Mouse (Mus musculus): Measurements from ENCODE around the gene Olfr1392. TPM values are rescaled to one million over a fixed set of nuclear protein-coding genes. Genes with fewer than 3 reads are reported as not detected.
A peak's percentile ranks its signal among the peaks of the same experiment; 100 is the strongest.

Gene Olfr1392
- total RNA-seq, 2 experiments from 2014 or later = not detected

DNA sequence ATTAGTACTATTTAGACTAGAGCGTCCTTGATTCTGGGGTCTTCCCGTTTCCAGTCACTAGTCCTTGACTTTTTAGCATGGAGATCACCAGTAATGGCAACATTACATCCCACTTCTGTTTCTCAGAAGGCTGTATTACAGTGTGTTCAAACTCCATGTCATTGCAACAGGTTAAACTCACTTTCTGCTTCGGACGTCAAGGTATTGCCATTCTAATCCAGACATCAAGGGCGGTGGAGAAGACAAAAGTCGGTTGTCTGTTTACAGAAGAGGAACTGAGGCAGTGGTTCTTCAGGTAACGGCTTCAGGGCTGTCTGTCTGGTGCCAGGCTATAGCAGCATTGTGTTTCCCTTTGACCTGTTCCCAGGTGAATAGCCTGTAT is 33.7 kb upstream of the Olfr1392 start:
- no peak for DNase-seq (ENCODE audit: low spot score)

GRCm38 (mm10) chr11:49252048-49252447 is 33.0 kb upstream of the Olfr1392 start:
- no peak for DNase-seq (ENCODE audit: low spot score)

DNA sequence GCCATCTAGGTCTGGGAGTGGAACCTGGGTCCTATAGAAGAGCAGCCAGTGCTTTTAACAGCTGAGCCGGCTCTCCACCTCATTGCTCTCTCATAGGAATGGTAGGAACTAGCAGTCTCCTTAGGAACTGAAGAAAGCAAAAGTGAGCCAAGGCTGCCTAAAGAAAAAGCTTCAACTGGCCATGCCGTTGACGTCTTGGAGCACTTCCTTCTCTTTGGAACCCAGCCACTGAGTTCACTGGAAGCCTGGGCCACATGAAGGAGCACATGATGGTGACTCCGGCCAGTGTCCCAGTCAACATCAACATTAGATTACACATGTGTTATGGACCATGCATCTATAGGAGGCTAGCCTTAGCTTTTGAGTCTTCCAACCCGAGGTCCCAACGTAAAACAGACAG is 32.0 kb upstream of the Olfr1392 start:
- no peak for DNase-seq (ENCODE audit: low spot score)

DNA sequence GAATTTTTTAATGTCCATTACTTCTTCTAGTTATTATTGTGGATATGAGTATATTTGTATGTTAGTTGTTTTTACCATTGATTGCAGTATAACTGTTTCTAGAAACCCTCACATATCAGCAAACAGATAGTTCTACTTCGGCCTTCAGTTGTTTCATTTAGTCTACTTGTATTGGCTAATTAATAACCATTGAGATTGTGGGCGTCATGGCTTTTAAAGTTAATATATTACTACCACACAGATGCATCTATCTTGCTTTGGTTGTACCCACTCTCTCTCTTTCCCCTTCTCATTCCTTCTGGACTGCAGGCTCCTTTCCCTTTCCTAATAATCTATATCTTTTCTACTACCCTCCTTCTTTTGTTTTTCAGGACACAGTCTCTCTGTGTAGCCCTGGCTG is 25.8 kb upstream of the Olfr1392 start:
- DNase-seq (ENCODE audit: low spot score) = no peak

- no peak for DNase-seq (ENCODE audit: low spot score)
Observed at GRCm38 (mm10) chr11:49259829-49260228, 25.3 kb upstream of the Olfr1392 start.

DNA sequence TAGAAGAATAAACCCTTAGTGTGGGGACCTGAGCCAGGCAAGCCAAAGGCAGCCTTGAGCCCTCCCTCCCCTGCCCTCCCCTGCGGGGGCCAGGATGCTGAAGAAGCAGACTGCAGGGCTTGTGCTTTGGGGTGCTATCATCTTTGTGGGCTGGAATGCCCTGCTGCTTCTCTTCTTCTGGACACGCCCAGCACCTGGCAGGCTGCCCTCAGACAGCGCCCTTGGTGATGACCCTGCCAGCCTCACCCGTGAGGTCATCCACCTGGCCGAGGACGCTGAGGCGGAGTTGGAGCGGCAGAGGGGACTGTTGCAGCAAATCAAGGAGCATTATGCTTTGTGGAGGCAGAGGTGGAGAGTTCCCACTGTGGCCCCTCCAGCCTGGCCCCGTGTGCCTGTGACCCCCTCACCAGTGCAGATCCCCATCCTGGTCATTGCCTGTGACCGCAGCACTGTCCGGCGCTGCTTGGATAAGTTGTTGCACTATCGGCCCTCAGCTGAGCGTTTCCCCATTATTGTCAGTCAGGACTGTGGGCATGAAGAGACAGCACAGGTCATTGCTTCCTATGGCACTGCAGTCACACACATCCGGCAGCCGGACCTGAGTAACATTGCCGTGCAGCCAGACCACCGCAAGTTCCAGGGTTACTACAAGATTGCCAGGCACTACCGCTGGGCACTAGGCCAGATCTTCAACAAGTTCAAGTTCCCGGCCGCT is 24.3 kb upstream of the Olfr1392 start:
- DNase-seq (ENCODE audit: low spot score) = no peak

DNA sequence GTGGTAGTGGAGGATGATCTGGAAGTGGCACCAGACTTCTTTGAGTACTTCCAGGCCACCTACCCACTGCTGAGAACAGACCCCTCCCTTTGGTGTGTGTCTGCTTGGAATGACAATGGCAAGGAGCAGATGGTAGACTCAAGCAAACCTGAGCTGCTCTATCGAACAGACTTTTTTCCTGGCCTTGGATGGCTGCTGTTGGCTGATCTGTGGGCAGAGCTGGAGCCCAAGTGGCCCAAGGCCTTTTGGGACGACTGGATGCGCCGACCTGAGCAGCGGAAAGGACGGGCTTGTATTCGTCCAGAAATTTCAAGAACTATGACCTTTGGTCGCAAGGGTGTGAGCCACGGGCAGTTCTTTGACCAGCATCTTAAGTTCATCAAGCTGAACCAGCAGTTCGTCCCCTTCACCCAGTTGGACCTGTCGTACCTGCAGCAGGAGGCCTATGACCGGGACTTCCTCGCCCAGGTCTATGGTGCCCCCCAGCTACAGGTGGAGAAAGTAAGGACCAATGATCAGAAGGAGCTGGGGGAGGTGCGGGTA is 23.7 kb upstream of the Olfr1392 start:
- DNase-seq (ENCODE audit: low spot score) = no peak

- DNase-seq (ENCODE audit: low spot score) = no peak
Observed at GRCm38 (mm10) chr11:49262286-49262685, 22.8 kb upstream of the Olfr1392 start.

GRCm38 (mm10) chr11:49263149-49263548 is 21.9 kb upstream of the Olfr1392 start:
- no peak for DNase-seq (ENCODE audit: low spot score)

DNA sequence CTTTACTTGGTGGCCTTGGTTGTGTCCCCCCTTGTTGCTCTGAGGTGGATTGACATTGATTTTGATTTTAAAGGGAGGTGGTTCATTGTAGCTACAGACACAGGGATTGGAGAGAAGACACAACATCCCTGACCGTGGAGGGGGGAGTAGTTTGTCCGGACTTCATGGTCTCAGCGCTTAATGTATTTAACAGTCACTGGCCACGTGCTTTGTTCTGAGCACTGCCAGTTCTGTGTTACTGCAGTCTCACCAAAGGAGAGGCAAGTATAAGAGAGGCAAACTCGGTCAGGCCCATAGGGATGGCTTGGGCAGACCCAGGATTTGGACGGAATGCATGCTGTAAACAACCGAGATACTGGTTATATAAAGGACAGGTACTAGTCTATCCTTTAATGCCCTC is 21.0 kb upstream of the Olfr1392 start:
- no peak for DNase-seq (ENCODE audit: low spot score)

- no peak for DNase-seq (ENCODE audit: low spot score)
Observed at GRCm38 (mm10) chr11:49264622-49265021, 20.5 kb upstream of the Olfr1392 start.

DNA sequence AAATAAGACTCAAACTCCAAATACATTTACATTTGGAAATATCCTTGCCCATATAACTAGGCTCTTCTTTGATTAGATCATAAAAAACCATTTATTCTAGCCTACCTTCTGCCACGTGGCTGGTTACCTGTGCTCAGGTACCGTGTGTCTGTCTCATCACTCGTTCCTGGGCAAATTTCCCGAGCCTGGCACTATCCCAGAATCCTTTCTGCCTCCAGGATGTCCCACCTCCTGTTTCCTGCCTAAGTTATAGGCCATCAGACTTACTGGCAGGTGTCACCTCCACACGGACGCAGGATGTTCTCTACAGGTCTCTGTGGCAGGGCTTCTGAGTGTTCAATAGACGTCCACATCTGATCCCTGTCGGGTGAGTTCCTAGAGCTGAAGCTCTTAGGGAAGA is 20.0 kb upstream of the Olfr1392 start:
- no peak for DNase-seq (ENCODE audit: low spot score)

DNA sequence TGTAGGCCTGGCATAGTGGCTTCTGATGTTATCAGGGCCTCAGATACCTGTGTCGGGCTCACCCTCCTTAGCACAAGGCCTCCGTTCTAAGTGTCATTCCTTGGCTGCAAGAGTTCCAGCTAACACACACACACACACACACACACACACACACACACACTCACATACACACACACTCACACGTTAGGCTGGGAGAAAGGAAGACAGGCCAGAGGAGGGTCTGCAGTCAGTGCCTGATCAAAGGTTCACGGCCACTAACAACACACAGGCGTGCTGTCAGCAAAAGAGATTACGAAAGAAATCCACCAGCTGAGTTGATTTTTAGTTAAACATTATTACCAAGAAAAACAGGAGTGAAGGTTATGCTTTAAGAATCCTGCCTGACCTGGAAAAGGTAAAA is 18.4 kb upstream of the Olfr1392 start:
- no peak for DNase-seq (ENCODE audit: low spot score)

GRCm38 (mm10) chr11:49267316-49267715 is 17.8 kb upstream of the Olfr1392 start:
- no peak for DNase-seq (ENCODE audit: low spot score)

DNA sequence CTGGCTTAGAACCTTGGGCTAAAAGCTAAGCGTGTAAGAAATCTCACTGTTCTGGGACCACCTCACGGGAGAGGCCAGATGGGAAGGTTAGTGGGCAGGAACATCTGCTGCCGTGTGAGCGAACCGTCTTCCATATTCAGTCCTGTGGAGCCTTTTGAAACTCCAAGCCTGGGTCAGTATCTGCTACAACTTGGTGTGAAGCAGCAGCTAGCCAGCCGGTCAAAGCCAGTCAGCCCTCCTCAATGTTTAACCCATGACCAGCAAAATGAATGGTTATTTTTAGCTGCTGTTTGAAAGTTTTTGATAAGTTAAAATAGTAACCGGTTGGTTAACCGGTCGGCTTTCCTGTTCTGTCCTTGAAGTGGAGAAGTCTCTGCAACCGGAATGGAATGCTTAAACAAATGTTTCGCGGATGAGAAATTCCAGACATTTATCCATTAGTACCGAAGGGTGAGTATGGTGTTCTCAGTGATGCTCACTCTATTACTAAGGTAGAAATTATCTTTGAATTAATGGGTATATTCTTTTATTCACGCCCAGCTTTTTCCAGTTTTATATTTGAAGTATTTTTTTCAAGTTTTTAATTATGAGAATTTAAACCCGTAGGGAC is 17.0 kb upstream of the Olfr1392 start:
- no peak for DNase-seq (ENCODE audit: low spot score)

- DNase-seq (ENCODE audit: low spot score) = no peak
Observed at GRCm38 (mm10) chr11:49269761-49270160, 15.3 kb upstream of the Olfr1392 start.

DNA sequence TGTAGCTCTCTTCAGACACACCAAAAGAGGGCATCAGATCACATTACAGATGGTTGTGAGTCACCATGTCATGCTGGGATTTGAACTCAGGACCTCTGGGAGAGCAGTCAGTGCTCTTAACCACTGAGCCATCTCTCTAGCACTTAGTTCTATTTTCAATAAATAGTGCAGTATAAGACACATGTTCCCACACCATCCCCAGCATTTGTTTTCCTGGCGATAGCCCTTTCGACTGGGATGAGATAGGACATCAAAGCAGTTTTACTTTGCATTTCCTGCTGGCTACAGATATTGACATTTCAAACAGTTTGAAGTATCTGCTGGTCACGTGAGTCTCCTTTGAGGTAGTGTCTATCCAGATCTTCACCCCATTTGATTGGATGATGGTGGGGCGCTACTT is 14.7 kb upstream of the Olfr1392 start:
- DNase-seq (ENCODE audit: low spot score) = no peak

GRCm38 (mm10) chr11:49271334-49271733 is 13.7 kb upstream of the Olfr1392 start:
- peak; percentile 56 for DNase-seq (ENCODE audit: low spot score)

DNA sequence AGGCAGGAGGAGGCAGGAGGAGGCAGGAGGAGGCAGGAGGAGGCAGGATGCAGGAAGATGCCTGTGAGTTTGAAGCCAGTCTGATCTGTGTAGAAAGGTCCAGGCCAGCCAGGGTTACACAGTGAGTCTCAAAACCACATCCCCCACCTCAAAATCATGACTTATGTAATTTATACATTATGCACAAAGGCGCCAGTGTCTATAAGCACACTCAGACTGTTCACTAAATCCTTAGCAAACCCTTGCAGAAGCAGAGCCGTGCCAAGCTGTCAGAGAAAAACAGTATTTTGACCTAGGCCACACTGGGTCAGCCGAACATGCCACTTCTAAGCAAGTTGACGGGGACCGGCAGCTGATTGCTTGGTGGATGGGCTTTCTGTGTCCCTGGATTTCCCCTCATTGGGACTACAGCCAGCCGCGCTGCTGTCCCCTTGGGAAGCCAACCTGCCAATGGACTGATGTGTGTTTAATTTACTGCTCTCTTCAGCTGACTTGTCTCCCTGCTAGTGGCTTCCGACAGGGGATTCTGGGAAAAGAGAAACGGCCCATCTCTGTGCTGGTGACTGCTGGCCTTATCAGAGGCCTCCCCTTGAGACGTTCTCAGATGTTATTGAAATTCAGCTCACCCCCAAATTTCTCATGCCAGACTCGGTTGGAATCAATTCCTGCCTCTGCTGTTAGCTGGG is 11.1 kb upstream of the Olfr1392 start:
- no peak for DNase-seq (ENCODE audit: low spot score)

DNA sequence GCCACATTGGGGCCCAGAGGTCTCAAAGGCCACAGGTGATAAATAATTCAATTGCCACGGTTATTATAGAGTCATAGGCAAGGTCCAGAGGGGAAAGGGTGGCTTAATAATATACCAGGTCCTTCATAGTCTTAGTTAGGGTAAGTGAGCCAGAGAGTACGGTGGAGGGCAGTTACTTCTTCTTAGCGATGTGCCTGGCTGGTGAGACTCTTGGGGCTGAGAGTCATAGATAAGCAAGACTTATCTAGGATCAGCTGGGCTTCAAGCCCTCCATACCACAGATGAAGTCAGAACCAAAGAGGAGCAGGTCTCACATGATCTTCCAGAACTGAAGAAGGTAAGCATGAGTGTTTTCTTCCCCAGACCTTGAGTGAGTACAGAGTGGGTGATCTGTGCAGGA is 6.9 kb upstream of the Olfr1392 start, which contains the start of gene Olfr1393:
Gene Olfr1393, plus strand, starts transcription at position 83 of the 400 bp plus-strand sequence.
- DNase-seq (ENCODE audit: low spot score) = no peak

DNA sequence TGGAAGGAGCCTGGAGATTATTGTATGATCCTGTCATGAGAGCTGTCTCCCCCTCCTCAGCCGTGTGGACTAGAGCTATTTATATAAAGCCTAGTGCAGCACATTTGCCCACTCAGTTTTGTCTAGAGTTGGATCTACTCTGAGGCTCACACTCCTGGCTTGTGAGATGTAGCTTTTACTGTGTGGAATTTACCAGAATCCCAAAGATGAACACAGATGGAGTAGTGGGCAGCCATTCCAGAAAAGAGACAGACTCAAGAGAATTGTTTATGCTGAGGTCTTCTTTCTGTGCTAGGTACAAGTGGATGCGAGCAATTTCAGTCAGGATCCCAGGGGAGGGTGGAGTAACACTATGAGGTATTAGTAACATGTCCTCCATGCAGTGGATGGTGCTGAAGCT is 2.2 kb downstream of the Olfr1392 start:
- DNase-seq (ENCODE audit: low spot score) = no peak

DNA sequence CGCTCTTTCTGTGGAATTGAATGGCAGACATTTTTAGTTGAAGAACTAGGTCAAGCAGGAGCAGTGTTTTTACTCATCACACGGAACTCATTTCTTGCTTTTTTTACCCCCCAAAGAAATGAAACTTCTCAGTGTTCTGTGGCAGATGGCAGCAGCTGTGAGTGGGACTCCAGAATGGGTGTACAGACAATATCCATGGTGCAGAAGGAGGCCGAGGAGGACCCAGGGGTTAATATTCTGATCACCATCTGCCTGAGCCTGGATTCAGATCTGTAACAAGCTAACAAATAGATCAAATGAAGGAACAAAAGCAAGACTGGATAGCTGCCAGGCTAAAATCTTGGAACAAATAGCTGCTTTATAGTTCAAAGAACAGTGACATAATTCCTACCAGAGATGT is 7.7 kb downstream of the Olfr1392 start:
- DNase-seq (ENCODE audit: low spot score) = no peak

- no peak for DNase-seq (ENCODE audit: low spot score)
Observed at GRCm38 (mm10) chr11:49304441-49304840, 19.4 kb downstream of the Olfr1392 start, which contains the start of gene Olfr10. Olfr10 (plus strand) TSS chr11:49304741.

Data from gastrocnemius, adult 18-20 months (tissue).